Mouse (Mus musculus) intestine, postnatal 0 days (tissue): Measurements from ENCODE around the gene Gm5141. TPM values are rescaled to one million over a fixed set of nuclear protein-coding genes. Genes with fewer than 3 reads are reported as not detected.
A peak's percentile ranks its signal among the peaks of the same experiment; 100 is the strongest.
"Not testable (repeated sequence)": the region's sequence is repeated elsewhere in the genome, so short reads cannot be mapped to it uniquely, and the experiment has no call there.

Experiments used
- ATAC-seq: fragments of 200-750 bp; cut with Nextera tagmentation; 2 replicates; pipeline ENCODE4 v1.8.0; 2017; ENCODE audit warnings: mild to moderate bottlenecking, moderate TSS enrichment, moderate library complexity
- H3K27ac ChIP-seq: fragments of 300-500 bp; sonication (generic); 2 replicates; pipeline ENCODE4 v1.5.1; 2014; ENCODE audit warnings: mild to moderate bottlenecking, low read depth, low read length, moderate library complexity
- H3K27me3 ChIP-seq: fragments of 300-500 bp; sonication (generic); replicated peaks from 2 replicates; pipeline ENCODE4 v1.6.1; 2014; ENCODE audit warnings: low read length, mixed read lengths; ENCODE audit not compliant: control insufficient read depth, insufficient read depth
- H3K36me3 ChIP-seq: fragments of 300-500 bp; sonication (generic); 2 replicates; pipeline ENCODE4 v1.6.1; 2014; ENCODE audit warnings: mild to moderate bottlenecking, moderate library complexity; ENCODE audit not compliant: control insufficient read depth, insufficient read depth
- H3K4me1 ChIP-seq: fragments of 300-500 bp; sonication (generic); replicated peaks from 2 replicates; pipeline ENCODE4 v1.6.1; 2014; ENCODE audit warnings: antibody characterized with exemption, low read length, mixed read lengths; ENCODE audit not compliant: control insufficient read depth, insufficient read depth
- H3K4me2 ChIP-seq: fragments of 300-500 bp; sonication (generic); replicated peaks from 2 replicates; pipeline ENCODE4 v1.6.1; 2014; ENCODE audit warnings: low read depth, mild to moderate bottlenecking, moderate library complexity
- H3K4me3 ChIP-seq: fragments of 300-500 bp; sonication (generic); 2 replicates; pipeline ENCODE4 v1.5.1; 2014; ENCODE audit warnings: low read depth, low read length
- H3K9ac ChIP-seq: fragments of 300-500 bp; sonication (generic); 2 replicates; pipeline ENCODE4 v1.6.1; 2014; ENCODE audit warnings: mild to moderate bottlenecking, low read depth, low read length
- H3K9me3 ChIP-seq: fragments of 300-500 bp; sonication (generic); 2 replicates; pipeline ENCODE4 v1.6.1; 2016; ENCODE audit warnings: mixed run types; ENCODE audit not compliant: control insufficient read depth
- CTCF ChIP-seq: sonication (generic); IDR thresholded peaks from 2 replicates; pipeline ENCODE4 v1.5.1; 2016; ENCODE audit warnings: low read depth, mild to moderate bottlenecking, control low read depth, antibody characterized with exemption, moderate library complexity
- WGBS: fragments of 180-500 bp; shearing (Covaris S2); extraction: QIAGEN DNeasy Blood & Tissue Kit; methylation state at CpG from one replicate; pipeline ENCODE4 v1.1.7; 2014; 5-methylcytosine and 5-hydroxymethylcytosine counted together
- microRNA counts: library from miRNA; unstranded; fragments of <30 nt; microRNA quantifications from one replicate; lab custom pipeline; 2016
- microRNA-seq: library from miRNA; unstranded; fragments of <30 nt; microRNA quantifications from one replicate; pipeline ENCODE4, GENCODE M21; 2016
- polyA plus RNA-seq: library from polyadenylated mRNA; unstranded; fragments of >200 nt; fragmentation: Nextera tagmentation; extraction: Ambion mirVana; gene quantifications from 2 replicates; pipeline ENCODE4 v1.2.1, GENCODE M21; 2015

Gm5141 gene
- polyA plus RNA-seq, 1 experiment from 2014 or later = 1.7 TPM

DNA sequence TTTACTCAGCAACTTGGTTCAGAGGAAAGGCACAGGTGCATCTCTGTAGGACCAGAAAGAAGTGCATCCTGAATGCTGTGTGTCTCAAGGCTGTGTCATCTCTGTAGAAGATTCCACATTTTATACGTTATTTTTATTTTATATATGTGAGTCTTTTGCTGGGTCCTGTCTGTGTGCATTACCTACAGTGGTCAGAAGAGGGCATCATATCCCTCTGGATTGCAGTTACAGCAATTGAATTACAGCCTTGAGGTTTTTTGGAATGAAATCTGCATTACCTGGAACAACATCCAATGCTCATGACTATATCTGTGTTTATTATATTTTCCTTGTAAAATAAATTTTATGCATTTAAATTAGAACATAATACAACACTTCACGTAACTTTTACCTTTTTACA lies 21.8 kb downstream of the Gm5141 start:
- H3K27ac ChIP-seq, H3K9ac ChIP-seq, H3K9me3 ChIP-seq, ATAC-seq, H3K27me3 ChIP-seq, H3K36me3 ChIP-seq, H3K4me2 ChIP-seq, H3K4me1 ChIP-seq, H3K4me3 ChIP-seq: not testable (repeated sequence)
- WGBS = 66% methylated on average over 2 of the region's 2 CpGs
- TF ChIP-seq CTCF = peak; percentile 74

GRCm38 (mm10) chr13:62760432-62761415 lies 24.9 kb downstream of the Gm5141 start, which contains the start of gene Platr25:
TSS of gene Platr25 (minus strand) at chr13:62760709.
- not testable (repeated sequence) for H3K4me1 ChIP-seq, H3K9me3 ChIP-seq, H3K27me3 ChIP-seq, H3K27ac ChIP-seq, H3K9ac ChIP-seq, H3K36me3 ChIP-seq
- Histone ChIP-seq H3K4me3 (peak within 1 kb of the TSS; percentile 48), H3K4me2 (peak within 1 kb of the TSS; percentile 74)
- ATAC-seq = peak; percentile 78
- WGBS = 8% methylated on average over 20 of the region's 20 CpGs

DNA sequence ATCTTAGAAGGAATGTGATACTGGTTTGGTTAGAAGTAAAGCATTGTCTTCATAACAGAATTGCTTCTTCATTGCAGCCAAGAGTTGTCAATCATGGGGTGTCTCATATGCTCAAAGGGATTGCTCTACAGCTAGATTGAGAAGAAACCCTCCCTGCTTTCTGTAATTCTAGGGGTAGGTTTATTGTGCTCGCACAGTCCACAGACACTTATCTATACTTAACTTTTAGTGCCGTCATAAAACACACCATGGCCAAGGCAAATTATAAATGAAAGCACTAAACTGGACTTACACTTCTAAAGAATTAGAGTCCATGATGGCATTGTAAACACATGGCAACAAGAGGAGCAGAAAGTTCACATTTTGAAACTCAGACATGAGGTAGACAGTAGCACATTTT lies 52.3 kb downstream of the Gm5141 start:
- 40% methylated on average over 2 of the region's 2 CpGs for WGBS
- no peak for TF ChIP-seq CTCF
- Histone ChIP-seq H3K9ac (no peak overlapping the region), H3K4me2 (no peak overlapping the region), H3K27ac (no peak overlapping the region), H3K9me3 (no peaks in the 10 kb centered on the region), H3K27me3 (no peaks in the 10 kb centered on the region), H3K4me3 (no peak overlapping the region), H3K4me1 (no peaks in the 10 kb centered on the region), H3K36me3 (no peaks in the 10 kb centered on the region)
- peak; percentile 43; the same call in 1 of the 2 replicates for ATAC-seq

MicroRNA genes within 50 kb of the gene (microRNA counts, 519-probe panel; counts per million panel counts)
- not detected for microRNA mmu-miR-713 (lab: Ali Mortazavi, UCI)

Small RNA genes within 50 kb of the gene (microRNA-seq; reads per million reads assigned to microRNA genes)
- not detected for gene Gm24588
- gene Mir713 = not detected

Other genes with a start within 250 kb of the Gm5141 start
- gene Zfp935, start 227.3 kb downstream of the Gm5141 start, polyA plus RNA-seq = 0.21 TPM in 1 of 2 replicates, not detected in the other
- gene Zfp934, start 214.6 kb downstream of the Gm5141 start, polyA plus RNA-seq = 6.2 and 6.4 TPM in 2 replicates
- gene 6720489N17Rik, start 161.6 kb downstream of the Gm5141 start, polyA plus RNA-seq = 1.7 and 2.8 TPM in 2 replicates
- 5.6 and 6.4 TPM in 2 replicates for gene Platr25, start 25.1 kb downstream of the Gm5141 start, polyA plus RNA-seq
- gene Fbp2, start 72.6 kb upstream of the Gm5141 start, polyA plus RNA-seq = 474 and 501 TPM in 2 replicates
- gene Fbp1, start 102.5 kb upstream of the Gm5141 start, polyA plus RNA-seq = 529 and 593 TPM in 2 replicates
- 72.7 and 73.3 TPM in 2 replicates for gene 2010111I01Rik, start 179.1 kb upstream of the Gm5141 start, polyA plus RNA-seq